Mouse (Mus musculus) right cerebral cortex, adult 18-20 months (tissue): ENCODE data around the gene Socs2.

ENCODE experiments used
- DNase-seq: peaks from one replicate; pipeline ENCODE4 v3.0.0; 2022; ENCODE audit warnings: mixed read lengths

Gene Socs2

GRCm38 (mm10) chr10:95337589-95337988 lies 79.4 kb downstream of the Socs2 start:
- no peak for DNase-seq

- no peak for DNase-seq
These were observed 80.0 kb downstream of the Socs2 start for GRCm38 (mm10) chr10:95336781-95337544.
